Mouse (Mus musculus): ENCODE data around the gene Ascc1. TPM values are rescaled to one million over a fixed set of nuclear protein-coding genes. Genes with fewer than 3 reads are reported as not detected.
"Not testable (repeated sequence)": the region's sequence is repeated elsewhere in the genome, so short reads cannot be mapped to it uniquely, and the experiment has no call there.

Ascc1 gene
- polyA plus RNA-seq, 1 experiment from 2014 or later, result 21.6 TPM

DNA sequence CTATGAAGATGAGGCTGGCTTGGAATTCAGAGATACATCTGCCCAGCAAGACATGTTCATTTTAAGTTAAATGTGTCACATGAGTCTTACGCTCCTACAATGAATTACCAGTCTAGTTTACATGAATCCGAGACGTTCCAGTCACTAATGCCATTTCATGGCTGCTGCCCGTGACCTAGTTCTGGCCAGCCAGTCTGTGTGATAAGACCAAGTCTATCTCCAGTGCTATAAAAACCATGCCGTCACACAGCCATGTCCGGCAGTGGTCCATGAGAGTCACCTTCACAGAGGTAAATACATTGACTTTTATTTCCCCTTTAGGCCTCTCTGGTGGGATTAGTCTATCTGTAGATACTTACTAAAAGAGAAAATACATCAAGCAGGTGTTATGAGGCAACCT lies 6.7 kb upstream of the Ascc1 start:
- no peak overlapping the region for H3K4me3 ChIP-seq (replicated peaks)
- 88% methylated on average over 6 of the region's 6 CpGs for WGBS (ENCODE audit: insufficient replicate concordance)

DNA sequence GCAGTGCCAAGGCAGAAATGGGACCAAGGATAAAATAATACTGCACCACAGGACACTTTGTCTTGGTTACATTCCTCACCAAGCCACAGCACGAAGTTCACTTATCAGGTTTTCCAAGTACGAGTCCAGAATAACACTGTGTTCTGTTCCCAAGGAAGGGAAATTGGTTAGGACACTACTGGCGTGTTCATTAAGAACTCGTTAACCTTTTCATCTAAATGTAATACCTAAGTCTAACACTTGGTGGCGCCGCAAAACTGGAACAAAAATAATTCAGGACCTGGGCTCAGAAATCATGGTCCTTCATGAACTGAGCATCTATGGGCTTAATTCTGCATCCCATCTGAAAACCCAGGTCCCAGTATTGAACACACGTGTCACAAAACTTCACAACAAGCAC lies 5.0 kb upstream of the Ascc1 start:
- Histone ChIP-seq H3K9ac (no peak overlapping the region), H3K27ac (no peak overlapping the region)
- WGBS (ENCODE audit: insufficient replicate concordance), result 11% methylated on average over 7 of the region's 7 CpGs

More for the DNA sequence above, 6.7 kb upstream of the Ascc1 start:
- Histone ChIP-seq H3K36me3 (peaks cover 54% of the 10 kb centered on the region), H3K4me1 (replicated peaks) (peaks cover 14% of the 10 kb centered on the region), H3K9ac (no peak overlapping the region), H3K27me3 (no peaks in the 10 kb centered on the region), H3K9me3 (replicated peaks) (no peaks in the 10 kb centered on the region), H3K4me2 (no peak overlapping the region), H3K27ac (no peak overlapping the region)
- ATAC-seq (ENCODE audit: low read depth), result no peak
- no peak for DNase-seq

DNA sequence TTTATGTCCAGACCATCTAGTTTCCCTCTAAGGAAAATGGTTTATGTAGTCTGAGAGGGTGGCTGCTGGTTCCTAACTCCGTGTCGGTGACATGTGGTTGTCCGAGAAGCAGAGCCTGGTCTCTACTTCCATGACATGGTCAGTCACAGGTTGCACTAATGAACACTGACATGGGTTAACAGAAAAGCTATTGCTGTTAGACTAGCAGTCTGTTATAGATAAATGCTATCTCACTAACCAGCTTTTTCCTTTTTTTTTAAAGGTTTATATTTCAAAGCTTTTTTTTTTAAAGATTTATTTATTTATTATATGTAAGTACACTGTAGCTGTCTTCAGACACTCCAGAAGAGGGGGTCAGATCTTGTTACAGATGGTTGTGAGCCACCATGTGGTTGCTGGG lies 3.5 kb upstream of the Ascc1 start:
- Histone ChIP-seq H3K27ac (no peak overlapping the region), H3K36me3 (peaks cover 34% of the 10 kb centered on the region), H3K9ac (no peak overlapping the region), H3K27me3 (no peaks in the 10 kb centered on the region), H3K4me3 (replicated peaks) (no peak overlapping the region), H3K9me3 (replicated peaks) (no peaks in the 10 kb centered on the region), H3K4me2 (no peak overlapping the region), H3K4me1 (replicated peaks) (peaks cover 36% of the 10 kb centered on the region)
- ATAC-seq (ENCODE audit: low read depth), result no peak
- 60% methylated on average over 3 of the region's 3 CpGs for WGBS (ENCODE audit: insufficient replicate concordance)
- no peak for DNase-seq

More for the DNA sequence above, 5.0 kb upstream of the Ascc1 start:
- H3K27me3 ChIP-seq, result no peaks in the 10 kb centered on the region
- no peaks in the 10 kb centered on the region for H3K9me3 ChIP-seq (replicated peaks)
- no peak overlapping the region for H3K4me2 ChIP-seq
- no peak overlapping the region for H3K4me3 ChIP-seq (replicated peaks)
- H3K4me1 ChIP-seq (replicated peaks), result peaks cover 27% of the 10 kb centered on the region
- peaks cover 46% of the 10 kb centered on the region for H3K36me3 ChIP-seq
- DNase-seq, result peak; percentile 48
- ATAC-seq (ENCODE audit: low read depth), result no peak

DNA sequence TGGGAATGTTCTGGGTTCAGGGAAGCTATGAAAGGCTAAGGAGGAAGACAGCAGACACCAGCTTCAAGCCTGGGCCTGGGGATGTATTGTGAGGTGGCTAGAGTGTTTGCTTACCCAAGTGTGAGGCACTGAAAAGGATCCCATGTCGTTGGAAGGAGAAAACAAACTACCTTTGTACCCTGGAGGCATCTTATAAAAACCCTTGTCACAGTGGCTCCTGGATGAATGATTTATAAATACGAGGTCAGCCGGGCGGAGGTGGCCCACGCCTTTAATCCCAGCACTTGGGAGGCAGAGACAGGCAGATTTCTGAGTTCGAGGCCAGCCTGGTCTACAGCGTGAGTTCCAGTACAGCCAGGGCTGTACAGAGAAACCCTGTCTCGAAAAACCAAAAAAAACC lies 942 bp upstream of the Ascc1 start:
- not testable (repeated sequence) for DNase-seq
- 71% methylated on average over 8 of the region's 8 CpGs for WGBS (ENCODE audit: insufficient replicate concordance)
- peak overlapping the region; percentile 87 for H3K4me2 ChIP-seq

GRCm38 (mm10) chr10:60002203-60002602 lies 402 bp upstream of the Ascc1 start:
- WGBS (ENCODE audit: insufficient replicate concordance), result 0% methylated on average over 12 of the region's 12 CpGs
- Histone ChIP-seq H3K36me3 (peaks cover 10% of the 10 kb centered on the region), H3K4me1 (replicated peaks) (peaks cover 44% of the 10 kb centered on the region), H3K9me3 (replicated peaks) (no peaks in the 10 kb centered on the region), H3K27me3 (no peaks in the 10 kb centered on the region), H3K4me2 (peak overlapping the region; percentile 87), H3K9ac (peak overlapping the region; percentile 84), H3K27ac (peak overlapping the region; percentile 100), H3K4me3 (replicated peaks) (peak overlapping the region; percentile 79)
- ATAC-seq (ENCODE audit: low read depth) (peak; percentile 19), DNase-seq (peak; percentile 34)

More for the DNA sequence above, 942 bp upstream of the Ascc1 start:
- Histone ChIP-seq H3K9ac (peak overlapping the region; percentile 84), H3K4me3 (replicated peaks) (peak overlapping the region; percentile 79), H3K36me3 (peaks cover 11% of the 10 kb centered on the region), H3K4me1 (replicated peaks) (peaks cover 44% of the 10 kb centered on the region), H3K27ac (peak overlapping the region; percentile 100)
- not testable (repeated sequence) for ATAC-seq (ENCODE audit: low read depth); H3K9me3 ChIP-seq (replicated peaks); H3K27me3 ChIP-seq

GRCm38 (mm10) chr10:60003213-60003752 lies 678 bp downstream of the Ascc1 start:
- Histone ChIP-seq H3K9ac (peak overlapping the region; percentile 84), H3K36me3 (peaks cover 18% of the 10 kb centered on the region), H3K4me2 (peak overlapping the region; percentile 87), H3K27ac (peak overlapping the region; percentile 100), H3K4me3 (replicated peaks) (peak overlapping the region; percentile 79), H3K4me1 (replicated peaks) (peaks cover 47% of the 10 kb centered on the region), H3K27me3 (no peaks in the 10 kb centered on the region), H3K9me3 (replicated peaks) (no peaks in the 10 kb centered on the region)
- WGBS (ENCODE audit: insufficient replicate concordance), result 2% methylated on average over 21 of the region's 21 CpGs
- DNase-seq, result no peak
- ATAC-seq (ENCODE audit: low read depth), result no peak

DNA sequence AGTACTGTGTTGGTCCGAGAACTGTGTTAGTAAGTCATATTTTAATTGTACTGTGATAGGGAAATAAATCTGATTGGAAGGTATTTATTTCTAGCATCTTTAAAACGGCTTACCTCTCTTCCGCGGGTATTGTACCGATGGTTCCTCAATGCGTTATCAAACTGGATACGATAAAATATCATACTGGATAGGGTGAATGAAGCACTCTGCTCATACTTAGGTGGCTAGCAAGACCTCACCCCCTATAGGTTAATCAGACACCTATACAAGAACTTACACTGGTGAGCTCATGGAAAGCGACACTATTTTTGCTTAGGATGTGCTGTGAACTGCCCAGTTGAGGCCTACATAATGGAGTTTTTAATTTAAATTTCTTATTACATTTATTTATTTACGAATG lies 1.2 kb downstream of the Ascc1 start:
- ATAC-seq (ENCODE audit: low read depth) (no peak), DNase-seq (no peak)
- peak overlapping the region; percentile 87 for H3K4me2 ChIP-seq
- peak overlapping the region; percentile 100 for H3K27ac ChIP-seq
- peak overlapping the region; percentile 79 for H3K4me3 ChIP-seq (replicated peaks)
- H3K27me3 ChIP-seq, result no peaks in the 10 kb centered on the region
- 65% methylated on average over 9 of the region's 9 CpGs for WGBS (ENCODE audit: insufficient replicate concordance)
- H3K36me3 ChIP-seq, result peaks cover 19% of the 10 kb centered on the region
- H3K4me1 ChIP-seq (replicated peaks), result peaks cover 47% of the 10 kb centered on the region
- no peaks in the 10 kb centered on the region for H3K9me3 ChIP-seq (replicated peaks)
- H3K9ac ChIP-seq, result peak overlapping the region; percentile 84

GRCm38 (mm10) chr10:60005264-60005663 lies 2.7 kb downstream of the Ascc1 start:
- H3K4me3 ChIP-seq (replicated peaks), result no peak overlapping the region
- 47% methylated on average over 2 of the region's 2 CpGs for WGBS (ENCODE audit: insufficient replicate concordance)
- DNase-seq, result peak; percentile 48

DNA sequence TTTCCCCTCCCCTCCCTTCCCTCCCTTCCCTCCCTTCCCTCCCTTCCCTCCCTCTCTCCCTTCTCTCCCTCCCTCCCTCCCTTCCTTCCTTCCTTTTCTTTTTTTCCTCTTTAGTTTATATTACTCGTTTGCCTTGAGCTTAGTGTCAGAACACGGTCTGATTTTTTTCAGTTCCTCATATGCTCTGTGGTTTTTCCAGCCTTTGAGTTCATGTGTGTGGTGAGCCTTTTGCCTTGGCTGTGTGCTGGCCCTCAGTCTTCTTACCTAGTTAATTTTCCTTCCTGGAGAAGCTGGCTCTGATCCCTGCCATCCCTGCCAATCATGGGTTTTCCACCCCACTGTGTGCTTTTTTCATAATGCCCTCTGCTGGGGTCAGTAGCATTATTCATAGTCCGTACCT lies 6.5 kb downstream of the Ascc1 start:
- ATAC-seq (ENCODE audit: low read depth) (no peak), DNase-seq (no peak)
- H3K27me3 ChIP-seq, result no peaks in the 10 kb centered on the region
- no peak overlapping the region; the same call in 1 of the 2 replicates for H3K27ac ChIP-seq
- no peaks in the 10 kb centered on the region for H3K9me3 ChIP-seq (replicated peaks)
- no peak overlapping the region for H3K4me2 ChIP-seq
- no peak overlapping the region for H3K4me3 ChIP-seq (replicated peaks)
- H3K9ac ChIP-seq, result no peak overlapping the region
- peaks cover 32% of the 10 kb centered on the region for H3K4me1 ChIP-seq (replicated peaks)
- peaks cover 25% of the 10 kb centered on the region for H3K36me3 ChIP-seq
- 39% methylated on average over 3 of the region's 3 CpGs for WGBS (ENCODE audit: insufficient replicate concordance)

More at GRCm38 (mm10) chr10:60005264-60005663, 2.7 kb downstream of the Ascc1 start:
- peaks cover 49% of the 10 kb centered on the region for H3K4me1 ChIP-seq (replicated peaks)
- H3K27me3 ChIP-seq, result no peaks in the 10 kb centered on the region
- no peak overlapping the region for H3K9ac ChIP-seq
- H3K9me3 ChIP-seq (replicated peaks), result no peaks in the 10 kb centered on the region
- peaks cover 24% of the 10 kb centered on the region for H3K36me3 ChIP-seq
- no peak overlapping the region for H3K4me2 ChIP-seq
- no peak for ATAC-seq (ENCODE audit: low read depth)
- no peak overlapping the region for H3K27ac ChIP-seq

DNA sequence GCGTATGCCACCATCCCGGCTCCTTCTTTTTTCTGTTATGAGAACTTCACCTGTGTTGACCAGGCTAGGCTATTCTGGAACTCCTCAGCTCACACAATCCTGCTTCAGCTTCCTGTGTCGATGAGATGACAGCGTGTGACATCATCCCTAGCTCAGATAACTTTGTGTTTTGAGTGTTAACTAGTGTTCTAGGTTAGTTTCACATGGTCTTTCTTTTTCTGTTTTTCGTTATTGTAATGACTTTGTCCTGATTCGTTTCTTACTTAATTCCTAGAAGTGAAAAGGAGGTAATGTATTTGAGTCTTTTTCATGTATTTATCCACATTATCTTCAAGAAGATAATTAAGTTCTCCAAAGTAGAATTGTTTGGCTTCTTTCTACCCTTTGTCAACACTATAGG lies 13.6 kb downstream of the Ascc1 start:
- Histone ChIP-seq H3K4me1 (replicated peaks) (peaks cover 16% of the 10 kb centered on the region), H3K27ac (no peak overlapping the region), H3K9ac (no peak overlapping the region), H3K4me3 (replicated peaks) (no peak overlapping the region), H3K9me3 (replicated peaks) (no peaks in the 10 kb centered on the region), H3K27me3 (no peaks in the 10 kb centered on the region), H3K36me3 (peaks cover 40% of the 10 kb centered on the region), H3K4me2 (no peak overlapping the region)
- 80% methylated on average over 6 of the region's 6 CpGs for WGBS (ENCODE audit: insufficient replicate concordance)
- no peak for DNase-seq
- ATAC-seq (ENCODE audit: low read depth), result no peak

GRCm38 (mm10) chr10:60019299-60019698 lies 16.7 kb downstream of the Ascc1 start:
- ATAC-seq (ENCODE audit: low read depth), result no peak
- Histone ChIP-seq H3K4me1 (replicated peaks) (peaks cover 5% of the 10 kb centered on the region), H3K36me3 (peaks cover 44% of the 10 kb centered on the region), H3K27me3 (no peaks in the 10 kb centered on the region), H3K9me3 (replicated peaks) (no peaks in the 10 kb centered on the region), H3K9ac (no peak overlapping the region), H3K4me3 (replicated peaks) (no peak overlapping the region), H3K4me2 (no peak overlapping the region), H3K27ac (no peak overlapping the region)
- WGBS (ENCODE audit: insufficient replicate concordance), result 67% methylated on average over 2 of the region's 2 CpGs
- no peak for DNase-seq

GRCm38 (mm10) chr10:60023751-60024150 lies 21.1 kb downstream of the Ascc1 start:
- H3K27me3 ChIP-seq, result no peaks in the 10 kb centered on the region
- H3K4me1 ChIP-seq (replicated peaks), result no peaks in the 10 kb centered on the region
- no peak for DNase-seq
- H3K9ac ChIP-seq, result no peak overlapping the region
- ATAC-seq (ENCODE audit: low read depth), result no peak
- no peak overlapping the region for H3K27ac ChIP-seq
- H3K36me3 ChIP-seq, result peaks cover 25% of the 10 kb centered on the region
- no peak overlapping the region for H3K4me3 ChIP-seq (replicated peaks)
- H3K9me3 ChIP-seq (replicated peaks), result no peaks in the 10 kb centered on the region
- no peak overlapping the region for H3K4me2 ChIP-seq
- WGBS (ENCODE audit: insufficient replicate concordance), result 75% methylated on average over 1 of the region's 1 CpGs

Measured in liver, embryonic 13.5 days (tissue).